Mouse (Mus musculus) fibroblast of lung, adult 2 months (primary cell): ENCODE results near the gene Tmc2.
A peak's percentile ranks its signal among the peaks of the same experiment; 100 is the strongest.

Source experiments
- DNase-seq: peaks from one replicate; pipeline ENCODE4 v3.0.0-alpha.2; 2011; ENCODE audit warnings: low read depth

Gene Tmc2

GRCm38 (mm10) chr2:130256762-130257161 lies 61.8 kb downstream of the Tmc2 start:
- no peak for DNase-seq

GRCm38 (mm10) chr2:130260822-130261221 lies 65.8 kb downstream of the Tmc2 start:
- DNase-seq, result no peak

- DNase-seq, result no peak
Measured at GRCm38 (mm10) chr2:130261914-130262313, 66.9 kb downstream of the Tmc2 start.

GRCm38 (mm10) chr2:130262398-130262797 lies 67.4 kb downstream of the Tmc2 start:
- no peak for DNase-seq

GRCm38 (mm10) chr2:130265520-130265919 lies 70.5 kb downstream of the Tmc2 start:
- DNase-seq, result no peak

- DNase-seq, result no peak
Measured at GRCm38 (mm10) chr2:130268074-130268473, 73.1 kb downstream of the Tmc2 start.

GRCm38 (mm10) chr2:130273732-130274131 lies 78.7 kb downstream of the Tmc2 start:
- no peak for DNase-seq

- peak; percentile 95 for DNase-seq
Measured at GRCm38 (mm10) chr2:130274149-130274861, 79.3 kb downstream of the Tmc2 start, which contains the start of gene Nop56. Gene Nop56 (plus strand): TSS chr2:130274430.

- DNase-seq, result no peak
Measured at GRCm38 (mm10) chr2:130274862-130275261, 79.9 kb downstream of the Tmc2 start.

- no peak for DNase-seq
Measured at GRCm38 (mm10) chr2:130275649-130276048, 80.7 kb downstream of the Tmc2 start.

GRCm38 (mm10) chr2:130279600-130280091 lies 84.7 kb downstream of the Tmc2 start:
- DNase-seq, result no peak

- no peak for DNase-seq
Measured at GRCm38 (mm10) chr2:130280224-130280623, 85.2 kb downstream of the Tmc2 start.

GRCm38 (mm10) chr2:130280818-130281217 lies 85.8 kb downstream of the Tmc2 start:
- no peak for DNase-seq

- DNase-seq, result no peak
Measured at GRCm38 (mm10) chr2:130283854-130284654, 89.1 kb downstream of the Tmc2 start, which contains the start of gene Idh3b. Gene Idh3b (minus strand): TSS chr2:130284547.

GRCm38 (mm10) chr2:130289086-130289485 lies 94.1 kb downstream of the Tmc2 start:
- DNase-seq, result no peak

- DNase-seq, result peak; percentile 73
Measured at GRCm38 (mm10) chr2:130291434-130291833, 96.4 kb downstream of the Tmc2 start.

- no peak for DNase-seq
Measured at GRCm38 (mm10) chr2:130293009-130293408, 98.0 kb downstream of the Tmc2 start.

GRCm38 (mm10) chr2:130293486-130293885 lies 98.5 kb downstream of the Tmc2 start:
- DNase-seq, result no peak

- no peak for DNase-seq
Measured at GRCm38 (mm10) chr2:130294218-130294935, 99.4 kb downstream of the Tmc2 start.

- DNase-seq, result no peak
Measured at GRCm38 (mm10) chr2:130294936-130295277, 99.9 kb downstream of the Tmc2 start, which contains the start of gene Ebf4. Gene Ebf4 (plus strand): TSS chr2:130295169.

- no peak for DNase-seq
Measured at GRCm38 (mm10) chr2:130295331-130296133, 100.5 kb downstream of the Tmc2 start.
